ENCODE assay signal across 9 mouse cellular contexts in genomic region chr2:35171341-35171861, GRCm38 (mm10). TPM values are rescaled to one million over a fixed set of nuclear protein-coding genes. Genes with fewer than 3 reads are reported as not detected.
DNase-seq lines count a peak whose midpoint lies in the region; ATAC-seq and TF ChIP-seq lines count a peak whose summit lies in the region.
"Had no signal": no experiment of that assay in that cellular context is flagged by ENCODE, and none has a peak within 500 bp of the region (broad histone marks: within the 10 kb centered on the region; RNA-seq: fewer than 3 reads in every experiment).

No protein-coding gene starts in this region.

- H3K4me1 ChIP-seq in heart, embryonic 10.5 days: no peaks in the 10 kb centered on the region
- no peaks in the 10 kb centered on the region for H3K4me1 ChIP-seq in forebrain, postnatal 0 days (ENCODE audit: insufficient read depth)
- H3K4me1 ChIP-seq in midbrain, embryonic 10.5 days: no peaks in the 10 kb centered on the region
- H3K4me1 ChIP-seq in hindbrain, embryonic 13.5 days (replicated peaks): no peaks in the 10 kb centered on the region

- DNase-seq in urinary bladder, postnatal 36 days (ENCODE audit: low spot score in 2 of 2): peak; percentile 26 to 51
- no peak for DNase-seq in urinary bladder, postnatal 25 days (ENCODE audit: low spot score)
- DNase-seq in heart, embryonic 10.5 days (ENCODE audit: low spot score): no peak
- DNase-seq in lung, adult 18-20 months: peak; percentile 90 to 92
- no peak for DNase-seq in forebrain, postnatal 0 days
- DNase-seq in midbrain, embryonic 10.5 days (ENCODE audit: low spot score): no peak
- no peak for DNase-seq in cerebellum, postnatal 4 days (ENCODE audit: low spot score in 2 of 2)

- peak overlapping the region; percentile 24; the same call in 1 of the 2 replicates for H3K27ac ChIP-seq in heart, embryonic 10.5 days
- H3K27ac ChIP-seq in forebrain, postnatal 0 days (ENCODE audit: low read depth, low read length): no peak overlapping the region
- H3K27ac ChIP-seq in midbrain, embryonic 10.5 days (replicated peaks): no peak overlapping the region
- no peak overlapping the region for H3K27ac ChIP-seq in hindbrain, embryonic 13.5 days
- H3K27ac ChIP-seq: limb, embryonic 13.5 days had no signal

- no peaks in the 10 kb centered on the region for H3K9me3 ChIP-seq in heart, embryonic 10.5 days
- H3K9me3 ChIP-seq in forebrain, postnatal 0 days (ENCODE audit: low read length): no peaks in the 10 kb centered on the region
- no peaks in the 10 kb centered on the region for H3K9me3 ChIP-seq in midbrain, embryonic 10.5 days (replicated peaks)
- no peaks in the 10 kb centered on the region for H3K9me3 ChIP-seq in hindbrain, embryonic 13.5 days
- H3K9me3 ChIP-seq: limb, embryonic 13.5 days had no signal

- TF ChIP-seq CTCF in forebrain, postnatal 0 days (IDR thresholded peaks at IDR 0.05; ENCODE audit: low read depth): no peak

- H3K4me2 ChIP-seq in forebrain, postnatal 0 days (ENCODE audit: low read depth): no peak overlapping the region
- H3K4me2 ChIP-seq in hindbrain, embryonic 13.5 days: no peak overlapping the region
- H3K4me2 ChIP-seq: limb, embryonic 13.5 days had no signal

- peaks cover 96% of the 10 kb centered on the region for H3K36me3 ChIP-seq in heart, embryonic 10.5 days
- peaks cover 81% of the 10 kb centered on the region for H3K36me3 ChIP-seq in forebrain, postnatal 0 days (ENCODE audit: insufficient read depth)
- peaks cover 100% of the 10 kb centered on the region for H3K36me3 ChIP-seq in midbrain, embryonic 10.5 days
- peaks cover 79% of the 10 kb centered on the region for H3K36me3 ChIP-seq in hindbrain, embryonic 13.5 days

- 73% methylated on average over 10 of the region's 10 CpGs for WGBS in heart, embryonic 10.5 days
- WGBS in forebrain, postnatal 0 days: 92% methylated on average over 10 of the region's 10 CpGs
- WGBS in midbrain, embryonic 10.5 days: 90% methylated on average over 10 of the region's 10 CpGs
- WGBS in hindbrain, embryonic 13.5 days: 92% methylated on average over 10 of the region's 10 CpGs

- H3K4me3 ChIP-seq in heart, embryonic 10.5 days: no peak overlapping the region
- no peak overlapping the region for H3K4me3 ChIP-seq in forebrain, postnatal 0 days (ENCODE audit: low read depth, low read length)
- no peak overlapping the region for H3K4me3 ChIP-seq in midbrain, embryonic 10.5 days
- no peak overlapping the region for H3K4me3 ChIP-seq in hindbrain, embryonic 13.5 days
- H3K4me3 ChIP-seq: limb, embryonic 13.5 days had no signal

- no peaks in the 10 kb centered on the region for H3K27me3 ChIP-seq in heart, embryonic 10.5 days (ENCODE audit: insufficient read depth, poor library complexity, severe bottlenecking)
- H3K27me3 ChIP-seq in forebrain, postnatal 0 days (ENCODE audit: insufficient read depth, low read length): no peaks in the 10 kb centered on the region
- H3K27me3 ChIP-seq in midbrain, embryonic 10.5 days (ENCODE audit: low read depth, poor library complexity, severe bottlenecking): no peaks in the 10 kb centered on the region
- H3K27me3 ChIP-seq in hindbrain, embryonic 13.5 days: no peaks in the 10 kb centered on the region
- H3K27me3 ChIP-seq: limb, embryonic 13.5 days had no signal

- H3K9ac ChIP-seq in forebrain, postnatal 0 days: no peak overlapping the region
- no peak overlapping the region for H3K9ac ChIP-seq in hindbrain, embryonic 13.5 days
- H3K9ac ChIP-seq: limb, embryonic 13.5 days had no signal

- ATAC-seq in forebrain, postnatal 0 days: no peak
- ATAC-seq in hindbrain, embryonic 13.5 days (ENCODE audit: low FRiP score): no peak

RNA-seq across cellular contexts. Expression of gene Rab14, which starts 29.5 kb away (rescaled TPM):
- polyA plus RNA-seq in heart, embryonic 10.5 days (2016; fragmentation: Nextera tagmentation; extraction: Ambion mirVana): 220 and 234 TPM in 2 replicates
- total RNA-seq in forebrain, postnatal 0 days (2014; rRNA removed): 98.0 and 121 TPM in 2 replicates
- 432 and 544 TPM in 2 replicates for polyA plus RNA-seq in forebrain, postnatal 0 days (2015; fragmentation: Nextera tagmentation; extraction: Ambion mirVana)
- 272 and 294 TPM in 2 replicates for polyA plus RNA-seq in midbrain, embryonic 10.5 days (2016; fragmentation: Nextera tagmentation; extraction: Ambion mirVana)
- 462 and 482 TPM in 2 replicates for polyA plus RNA-seq in hindbrain, embryonic 13.5 days (2015; fragmentation: Nextera tagmentation; extraction: Ambion mirVana)

Comparison
In these comparisons a context has a peak if more than half of its experiments do, and no peak if none do; other contexts are left out.
1. DNase-seq: peak in urinary bladder, postnatal 36 days (2 of 2) and lung, adult 18-20 months (2 of 2); none in urinary bladder, postnatal 25 days (single experiment), heart, embryonic 10.5 days (single experiment), forebrain, postnatal 0 days (single experiment), midbrain, embryonic 10.5 days (single experiment) and cerebellum, postnatal 4 days (0 of 2).